Mouse (Mus musculus) embryonic fibroblast, embryonic 13.5 days (primary cell): ENCODE results near the gene Dnajc25.

Experiments
- CTCF ChIP-seq: IDR thresholded peaks from 2 replicates; pipeline ENCODE4 v1.5.1; 2011; ENCODE audit warnings: mild to moderate bottlenecking, control low read depth, low read length, moderate library complexity, borderline replicate concordance; ENCODE audit not compliant: insufficient read depth
- POLR2A ChIP-seq: IDR thresholded peaks from 2 replicates; pipeline ENCODE4 v1.6.1; 2011; ENCODE audit warnings: low read depth, mild to moderate bottlenecking, control low read depth, low read length, moderate library complexity

DNA sequence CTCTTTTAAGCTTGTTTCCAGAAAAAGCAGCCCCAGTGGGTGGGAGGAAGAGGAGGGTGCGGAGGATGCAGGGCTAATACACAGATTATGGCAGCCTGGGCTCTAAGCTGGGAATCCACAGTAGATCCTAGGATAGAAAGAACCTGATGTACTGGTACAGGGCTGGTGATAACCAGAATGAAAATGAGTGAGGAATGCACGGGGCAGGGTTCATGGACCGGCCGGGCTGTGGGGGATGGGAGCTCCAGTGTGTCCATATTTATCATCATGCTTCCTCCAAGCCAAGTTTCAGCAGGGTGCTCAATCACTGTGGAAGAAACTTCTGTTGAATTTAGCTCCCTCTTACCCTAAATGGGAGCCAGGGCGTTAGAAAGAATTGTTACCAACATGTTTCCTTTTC is 2.2 kb downstream of the Dnajc25 start:
- no peak for TF ChIP-seq POLR2A
- no peak for TF ChIP-seq CTCF
